Mouse (Mus musculus) C2C12 (cell line): ENCODE measurements around the gene Maff.

Source experiments
- CTCF ChIP-seq: IDR thresholded peaks from one replicate; pipeline ENCODE4 v1.5.1; 2011; ENCODE audit not compliant: control insufficient read depth, insufficient read depth, insufficient read length
- MAX ChIP-seq: IDR thresholded peaks from one replicate; pipeline ENCODE4 v1.6.1; 2011; ENCODE audit warnings: mild to moderate bottlenecking, control low read depth
- MYOG ChIP-seq: IDR thresholded peaks from one replicate; pipeline ENCODE4 v1.6.1; 2011; ENCODE audit not compliant: control insufficient read depth, insufficient read length; ENCODE audit errors: extremely low read depth
- USF1 ChIP-seq: IDR thresholded peaks from one replicate; pipeline ENCODE4 v1.6.1; 2011; ENCODE audit warnings: low read depth, mild to moderate bottlenecking, control low read depth, moderate library complexity

- TF ChIP-seq CTCF: no peak
- TF ChIP-seq MAX: no peak
- TF ChIP-seq USF1: no peak
- TF ChIP-seq MYOG: no peak
Measured at GRCm38 (mm10) chr15:79352479-79352878, 6.1 kb downstream of the Maff start.
